Mouse (Mus musculus) CH12.LX (cell line): Measurements from ENCODE around the gene Rps11. TPM values are rescaled to one million over a fixed set of nuclear protein-coding genes. Genes with fewer than 3 reads are reported as not detected.

ENCODE experiments used
- DNase-seq: peaks from one replicate; pipeline ENCODE4 v3.0.0-alpha.2; 2013; ENCODE audit errors: extremely low read depth
- H3K27ac ChIP-seq: 2 replicates; pipeline ENCODE4 v1.5.1; 2012; ENCODE audit warnings: low read depth, mild to moderate bottlenecking, control low read depth, moderate library complexity; ENCODE audit not compliant: insufficient read depth
- H3K27me3 ChIP-seq: replicated peaks from 2 replicates; pipeline ENCODE3; 2012; ENCODE audit warnings: inconsistent platforms
- H3K36me3 ChIP-seq, 2 experiments: replicated peaks in 1 of 2; 2 replicates each; pipeline versions ENCODE3 to v1.6.1; 2012; ENCODE audit warnings: inconsistent platforms in 1 of 2, low read length in 1 of 2, mild to moderate bottlenecking in 1 of 2, mixed read lengths in 1 of 2, moderate library complexity in 1 of 2; ENCODE audit not compliant: control insufficient read depth in 1 of 2, insufficient read depth in 1 of 2
- H3K4me1 ChIP-seq, 2 experiments: 2 replicates each; pipeline ENCODE4 v1.6.1; 2012; ENCODE audit warnings: inconsistent platforms in 1 of 2, moderate library complexity in 1 of 2; ENCODE audit not compliant: insufficient read depth in 2 of 2, control insufficient read depth in 1 of 2
- H3K4me2 ChIP-seq: 2 replicates; pipeline ENCODE4 v1.6.1; 2012; ENCODE audit warnings: low read depth, mild to moderate bottlenecking, control low read depth; ENCODE audit not compliant: poor library complexity, insufficient read depth, severe bottlenecking
- H3K4me3 ChIP-seq, 3 experiments: fragments of 150-350 bp in 1 of 3; sonication (generic) in 1 of 3; replicated peaks in 1 of 3; 2 replicates each; pipeline versions ENCODE3 to v1.5.1; 2011 to 2012; ENCODE audit warnings: low read depth in 2 of 3, low read length in 2 of 3, mild to moderate bottlenecking in 2 of 3, moderate library complexity in 2 of 3, control low read depth in 1 of 3, improper control_type of control experiment in 1 of 3, inconsistent platforms in 1 of 3, mixed read lengths in 1 of 3; ENCODE audit not compliant: poor library complexity in 1 of 3
- H3K79me2 ChIP-seq: replicated peaks from 2 replicates; pipeline ENCODE4 v1.6.1; 2012; ENCODE audit warnings: mild to moderate bottlenecking, moderate library complexity; ENCODE audit not compliant: control insufficient read depth, poor library complexity, insufficient read depth, severe bottlenecking; ENCODE audit errors: extremely low read depth
- H3K9ac ChIP-seq: 2 replicates; pipeline ENCODE4 v1.6.1; 2012; ENCODE audit warnings: low read depth, mild to moderate bottlenecking, control low read depth, moderate library complexity; ENCODE audit not compliant: insufficient read depth
- H3K9me3 ChIP-seq: replicated peaks from 2 replicates; pipeline ENCODE3; 2012; ENCODE audit warnings: low read length, inconsistent platforms, mixed read lengths
- CHD1 ChIP-seq: IDR thresholded peaks from 2 replicates; pipeline ENCODE4 v1.6.1; 2012; ENCODE audit warnings: low read depth, low read length, improper control_type of control experiment, inconsistent platforms
- CHD2 ChIP-seq: IDR thresholded peaks from 2 replicates; pipeline ENCODE4 v1.6.1; 2011; ENCODE audit warnings: low read length, improper control_type of control experiment
- CTCF ChIP-seq, 2 experiments: IDR thresholded peaks in 1 of 2; conservative IDR thresholded peaks in 1 of 2; 2 replicates each; pipeline ENCODE4 v1.5.1; 2011 to 2012; ENCODE audit warnings: low read depth in 2 of 2, low read length in 2 of 2, improper control_type of control experiment in 1 of 2, inconsistent platforms in 1 of 2, mild to moderate bottlenecking in 1 of 2, moderate library complexity in 1 of 2
- E2F4 ChIP-seq: IDR thresholded peaks from 2 replicates; pipeline ENCODE4 v1.6.1; 2011; ENCODE audit warnings: low read depth, low read length, improper control_type of control experiment; ENCODE audit not compliant: insufficient replicate concordance
- ETS1 ChIP-seq: conservative IDR thresholded peaks from 2 replicates; pipeline ENCODE4 v1.6.1; 2012; ENCODE audit warnings: low read depth, mild to moderate bottlenecking, inconsistent platforms, low read length, improper control_type of control experiment, moderate library complexity
- HCFC1 ChIP-seq: IDR thresholded peaks from 2 replicates; pipeline ENCODE4 v1.6.1; 2012; ENCODE audit warnings: low read depth, mild to moderate bottlenecking, inconsistent platforms, low read length, improper control_type of control experiment
- IRF4 ChIP-seq: IDR thresholded peaks from 2 replicates; pipeline ENCODE4 v1.6.1; 2014; ENCODE audit warnings: low read depth, mild to moderate bottlenecking, inconsistent platforms, low read length, improper control_type of control experiment
- JUN ChIP-seq: IDR thresholded peaks from 2 replicates; pipeline ENCODE4 v1.6.1; 2011; ENCODE audit warnings: low read depth, mild to moderate bottlenecking, low read length, improper control_type of control experiment, moderate library complexity; ENCODE audit not compliant: insufficient read depth
- JUND ChIP-seq: conservative IDR thresholded peaks from 2 replicates; pipeline ENCODE4 v1.6.1; 2011; ENCODE audit warnings: low read depth, low read length, improper control_type of control experiment
- KAT2A ChIP-seq: IDR thresholded peaks from 2 replicates; pipeline ENCODE4 v1.6.1; 2012; ENCODE audit warnings: low read length, improper control_type of control experiment, inconsistent platforms; ENCODE audit not compliant: insufficient replicate concordance
- MAFK ChIP-seq: IDR thresholded peaks from 2 replicates; pipeline ENCODE4 v1.6.1; 2011; ENCODE audit warnings: low read length, improper control_type of control experiment; ENCODE audit not compliant: insufficient replicate concordance
- MAZ ChIP-seq: IDR thresholded peaks from 2 replicates; pipeline ENCODE4 v1.6.1; 2012; ENCODE audit warnings: low read depth, mild to moderate bottlenecking, inconsistent platforms, low read length, improper control_type of control experiment, moderate library complexity
- MEF2A ChIP-seq: IDR thresholded peaks from 2 replicates; pipeline ENCODE4 v1.6.1; 2014; ENCODE audit warnings: low read depth, mild to moderate bottlenecking, inconsistent platforms, low read length, improper control_type of control experiment, borderline replicate concordance
- MXI1 ChIP-seq: IDR thresholded peaks from 2 replicates; pipeline ENCODE4 v1.6.1; 2011; ENCODE audit warnings: mild to moderate bottlenecking, low read depth, low read length, improper control_type of control experiment
- NELFE ChIP-seq: IDR thresholded peaks from 2 replicates; pipeline ENCODE4 v1.6.1; 2011; ENCODE audit warnings: low read depth, low read length, improper control_type of control experiment
- PAX5 ChIP-seq: IDR thresholded peaks from 2 replicates; pipeline ENCODE4 v1.6.1; 2012; ENCODE audit warnings: low read length, inconsistent platforms, mixed read lengths
- POLR2AphosphoS2 ChIP-seq: IDR thresholded peaks from 2 replicates; pipeline ENCODE4 v1.6.1; 2011; ENCODE audit warnings: low read depth, low read length, improper control_type of control experiment
- RCOR1 ChIP-seq: conservative IDR thresholded peaks from 2 replicates; pipeline ENCODE4 v1.6.1; 2012; ENCODE audit warnings: low read depth, mild to moderate bottlenecking, inconsistent platforms, low read length, improper control_type of control experiment
- SIN3A ChIP-seq: IDR thresholded peaks from 2 replicates; pipeline ENCODE4 v1.6.1; 2012; ENCODE audit warnings: low read length, improper control_type of control experiment, inconsistent platforms
- SMC3 ChIP-seq: IDR thresholded peaks from 2 replicates; pipeline ENCODE4 v1.6.1; 2011; ENCODE audit warnings: low read depth, low read length, improper control_type of control experiment
- TBP ChIP-seq: conservative IDR thresholded peaks from 2 replicates; pipeline ENCODE4 v1.6.1; 2011; ENCODE audit warnings: low read depth, low read length, improper control_type of control experiment
- TCF12 ChIP-seq: IDR thresholded peaks from 2 replicates; pipeline ENCODE4 v1.6.1; 2014; ENCODE audit warnings: low read depth, mild to moderate bottlenecking, inconsistent platforms, low read length, improper control_type of control experiment
- UBTF ChIP-seq: IDR thresholded peaks from 2 replicates; pipeline ENCODE4 v1.6.1; 2012; ENCODE audit warnings: low read depth, mild to moderate bottlenecking, inconsistent platforms, low read length, improper control_type of control experiment, moderate library complexity
- USF1 ChIP-seq: IDR thresholded peaks from 2 replicates; pipeline ENCODE4 v1.6.1; 2014; ENCODE audit warnings: low read depth, mild to moderate bottlenecking, inconsistent platforms, low read length, improper control_type of control experiment
- ZC3H11A ChIP-seq: IDR thresholded peaks from 2 replicates; pipeline ENCODE4 v1.6.1; 2012; ENCODE audit warnings: low read depth, mild to moderate bottlenecking, inconsistent platforms, low read length, improper control_type of control experiment
- ZNF384 ChIP-seq: IDR thresholded peaks from 2 replicates; pipeline ENCODE4 v1.6.1; 2012; ENCODE audit warnings: low read depth, low read length, improper control_type of control experiment, inconsistent platforms
- dilution Hi-C: fragments of 300-500 bp; cut with MboI; formaldehyde crosslinking; loops from 2 replicates; pipeline ENCODE4 v1.14.3; 2020; ENCODE audit warnings: low sequenced_read_pairs; ENCODE audit not compliant: extremely low pct_unique_long_range_greater_than_20kb, extremely low pct_ligation_motif_present
- in situ Hi-C: fragments of 300-500 bp; cut with MboI; formaldehyde crosslinking; loops from 3 replicates; pipeline ENCODE4 v1.14.3; 2019; ENCODE audit warnings: low sequenced_read_pairs, low pct_ligation_motif_present, low pct_unique_long_range_greater_than_20kb, mixed read lengths
- polyA plus RNA-seq: library from polyadenylated mRNA; unstranded; fragments of >175 nt; gene quantifications from 2 replicates; pipeline ENCODE4 v1.2.1, GENCODE M21; 2012; ENCODE audit warnings: low read depth; ENCODE audit not compliant: insufficient read length
- total RNA-seq, 2 experiments: library from RNA; depleted of rRNA; stranded (reverse); fragments of 300-350 nt in 1 of 2; fragments of >200 nt in 1 of 2; gene quantifications; 2 replicates each; pipeline ENCODE4 v1.2.3; 2012 to 2014

Rps11 gene
- total and polyA plus RNA-seq, 3 experiments: 898 to 1,839 (median 1,699) TPM

- TF ChIP-seq RCOR1 (no peak), ZNF384 (no peak), UBTF (no peak), TBP (no peak)
These were observed 5.7 kb upstream of the Rps11 start (continued) for GRCm38 (mm10) chr7:45129776-45130512.

- Histone ChIP-seq H3K9ac (peak overlapping the region; percentile 77), H3K27ac (peak overlapping the region; percentile 63), H3K27me3 (no peaks in the 10 kb centered on the region), H3K4me1 (peaks cover 8 to 22% of the 10 kb centered on the region in 2 experiments), H3K9me3 (peaks cover 3% of the 10 kb centered on the region), H3K4me3 (peak overlapping the region; percentile 63 to 93 (median 66)), H3K4me2 (peak overlapping the region; percentile 53), H3K36me3 (peaks cover 21 to 55% of the 10 kb centered on the region in 2 experiments), H3K79me2 (peaks cover 29% of the 10 kb centered on the region)
- dilution Hi-C loops: no loop called here
- in situ Hi-C loops: loop anchor here (5.0 kb wide), 1 partner anchor 47 kb away; no protein-coding TSS in a partner anchor
- no peak for TF ChIP-seq CHD1
- TF ChIP-seq SIN3A: peak; percentile 17; the same call in 1 of the 2 replicates
- DNase-seq: no peak
These were observed 5.1 kb upstream of the Rps11 start for GRCm38 (mm10) chr7:45129318-45129717.

GRCm38 (mm10) chr7:45128624-45129246 lies 4.5 kb upstream of the Rps11 start, which contains the start of gene Rpl13a:
Gene Rpl13a (minus strand): TSS chr7:45128761.
- H3K36me3 ChIP-seq: peaks cover 21 to 52% of the 10 kb centered on the region in 2 experiments
- in situ Hi-C loops: loop anchor here (5.0 kb wide), 1 partner anchor 46 kb away; no protein-coding TSS in a partner anchor
- peak within 1 kb of the TSS; percentile 68 for H3K4me2 ChIP-seq
- TF ChIP-seq JUN (no peak), CHD1 (peak; percentile 29; the same call in 1 of the 2 replicates), POLR2AphosphoS2 (peak; percentile 96), ZC3H11A (no peak), ETS1 (0 out of 2 replicates have a peak, but pooled peaks have one; percentile 13), PAX5 (no peak), ZNF384 (no peak), E2F4 (0 out of 2 replicates have a peak, but pooled peaks have one; percentile 33), MEF2A (peak; percentile 51; the same call in 1 of the 2 replicates), NELFE (peak; percentile 98), USF1 (peak; percentile 92), SMC3 (peak; percentile 56), CHD2 (peak; percentile 82), KAT2A (peak; percentile 75; the same call in 1 of the 2 replicates), MAZ (peak; percentile 56), CTCF (conservative IDR thresholded peaks at IDR 0.05 in 1 of 2, IDR thresholded peaks at IDR 0.05 in 1 of 2; ENCODE audit: low read depth in 2 of 2, low read length in 2 of 2) (peak; percentile 10 to 80; a peak in 2 of 4 replicates), TBP (peak; percentile 96), JUND (no peak), MXI1 (peak; percentile 96), MAFK (no peak), IRF4 (peak; percentile 68; the same call in 1 of the 2 replicates), TCF12 (peak; percentile 96), HCFC1 (peak; percentile 88)

More at GRCm38 (mm10) chr7:45128624-45129246, 4.5 kb upstream of the Rps11 start, which contains the start of gene Rpl13a:
- Histone ChIP-seq H3K27ac (peak within 1 kb of the TSS; percentile 93), H3K4me3 (peak within 1 kb of the TSS; percentile 93 to 100 (median 94)), H3K9me3 (peaks cover 3% of the 10 kb centered on the region), H3K4me1 (peaks cover 8 to 20% of the 10 kb centered on the region in 2 experiments), H3K9ac (peak within 1 kb of the TSS; percentile 100), H3K79me2 (peaks cover 33% of the 10 kb centered on the region), H3K27me3 (no peaks in the 10 kb centered on the region)
- dilution Hi-C loops: no loop called here
- DNase-seq: peak; percentile 99
